Mouse (Mus musculus) intestine, postnatal 0 days (tissue): ENCODE measurements around the gene Rusc2. TPM values are rescaled to one million over a fixed set of nuclear protein-coding genes. Genes with fewer than 3 reads are reported as not detected.

Experiments
- ATAC-seq: fragments of 200-750 bp; cut with Nextera tagmentation; 2 replicates; pipeline ENCODE4 v1.8.0; 2017; ENCODE audit warnings: mild to moderate bottlenecking, moderate TSS enrichment, moderate library complexity
- H3K27ac ChIP-seq: fragments of 300-500 bp; sonication (generic); 2 replicates; pipeline ENCODE4 v1.5.1; 2014; ENCODE audit warnings: mild to moderate bottlenecking, low read depth, low read length, moderate library complexity
- H3K27me3 ChIP-seq: fragments of 300-500 bp; sonication (generic); replicated peaks from 2 replicates; pipeline ENCODE4 v1.6.1; 2014; ENCODE audit warnings: low read length, mixed read lengths; ENCODE audit not compliant: control insufficient read depth, insufficient read depth
- H3K36me3 ChIP-seq: fragments of 300-500 bp; sonication (generic); 2 replicates; pipeline ENCODE4 v1.6.1; 2014; ENCODE audit warnings: mild to moderate bottlenecking, moderate library complexity; ENCODE audit not compliant: control insufficient read depth, insufficient read depth
- H3K4me1 ChIP-seq: fragments of 300-500 bp; sonication (generic); replicated peaks from 2 replicates; pipeline ENCODE4 v1.6.1; 2014; ENCODE audit warnings: antibody characterized with exemption, low read length, mixed read lengths; ENCODE audit not compliant: control insufficient read depth, insufficient read depth
- H3K4me2 ChIP-seq: fragments of 300-500 bp; sonication (generic); replicated peaks from 2 replicates; pipeline ENCODE4 v1.6.1; 2014; ENCODE audit warnings: low read depth, mild to moderate bottlenecking, moderate library complexity
- H3K4me3 ChIP-seq: fragments of 300-500 bp; sonication (generic); 2 replicates; pipeline ENCODE4 v1.5.1; 2014; ENCODE audit warnings: low read depth, low read length
- H3K9ac ChIP-seq: fragments of 300-500 bp; sonication (generic); 2 replicates; pipeline ENCODE4 v1.6.1; 2014; ENCODE audit warnings: mild to moderate bottlenecking, low read depth, low read length
- H3K9me3 ChIP-seq: fragments of 300-500 bp; sonication (generic); 2 replicates; pipeline ENCODE4 v1.6.1; 2016; ENCODE audit warnings: mixed run types; ENCODE audit not compliant: control insufficient read depth
- CTCF ChIP-seq: sonication (generic); IDR thresholded peaks from 2 replicates; pipeline ENCODE4 v1.5.1; 2016; ENCODE audit warnings: low read depth, mild to moderate bottlenecking, control low read depth, antibody characterized with exemption, moderate library complexity
- WGBS: fragments of 180-500 bp; shearing (Covaris S2); extraction: QIAGEN DNeasy Blood & Tissue Kit; methylation state at CpG from one replicate; pipeline ENCODE4 v1.1.7; 2014; 5-methylcytosine and 5-hydroxymethylcytosine counted together
- polyA plus RNA-seq: library from polyadenylated mRNA; unstranded; fragments of >200 nt; fragmentation: Nextera tagmentation; extraction: Ambion mirVana; gene quantifications from 2 replicates; pipeline ENCODE4 v1.2.1, GENCODE M21; 2015

Rusc2 gene
- polyA plus RNA-seq, 1 experiment from 2014 or later: 12.1 TPM

- ATAC-seq: no peak
- no peak overlapping the region for H3K27ac ChIP-seq
- no peaks in the 10 kb centered on the region for H3K36me3 ChIP-seq
- WGBS: 5% methylated on average over 17 of the region's 18 CpGs
- peaks cover 26% of the 10 kb centered on the region for H3K27me3 ChIP-seq
- H3K4me3 ChIP-seq: peak overlapping the region; percentile 16
- peak overlapping the region; percentile 58 for H3K4me2 ChIP-seq
- peak overlapping the region; percentile 26; the same call in 1 of the 2 replicates for H3K9ac ChIP-seq
- H3K4me1 ChIP-seq: no peaks in the 10 kb centered on the region; the same call in 1 of the 2 replicates
- no peaks in the 10 kb centered on the region for H3K9me3 ChIP-seq
- TF ChIP-seq CTCF: no peak
Observed at GRCm38 (mm10) chr4:43453413-43453812, 71.6 kb downstream of the Rusc2 start.

- H3K27ac ChIP-seq: no peak within 1 kb of the TSS
- peak within 1 kb of the TSS; percentile 26; the same call in 1 of the 2 replicates for H3K9ac ChIP-seq
- H3K9me3 ChIP-seq: no peaks in the 10 kb centered on the region
- H3K4me2 ChIP-seq: peak within 1 kb of the TSS; percentile 58
- WGBS: 28% methylated on average over 20 of the region's 20 CpGs
- H3K27me3 ChIP-seq: peaks cover 26% of the 10 kb centered on the region
- peak; percentile 34 for TF ChIP-seq CTCF
- H3K36me3 ChIP-seq: no peaks in the 10 kb centered on the region
- no peak for ATAC-seq
- peak within 1 kb of the TSS; percentile 16 for H3K4me3 ChIP-seq
- no peaks in the 10 kb centered on the region; the same call in 1 of the 2 replicates for H3K4me1 ChIP-seq
Observed at GRCm38 (mm10) chr4:43454041-43454836, 72.5 kb downstream of the Rusc2 start, which contains the start of gene Cd72. Gene Cd72 (minus strand): TSS chr4:43454628.

DNA sequence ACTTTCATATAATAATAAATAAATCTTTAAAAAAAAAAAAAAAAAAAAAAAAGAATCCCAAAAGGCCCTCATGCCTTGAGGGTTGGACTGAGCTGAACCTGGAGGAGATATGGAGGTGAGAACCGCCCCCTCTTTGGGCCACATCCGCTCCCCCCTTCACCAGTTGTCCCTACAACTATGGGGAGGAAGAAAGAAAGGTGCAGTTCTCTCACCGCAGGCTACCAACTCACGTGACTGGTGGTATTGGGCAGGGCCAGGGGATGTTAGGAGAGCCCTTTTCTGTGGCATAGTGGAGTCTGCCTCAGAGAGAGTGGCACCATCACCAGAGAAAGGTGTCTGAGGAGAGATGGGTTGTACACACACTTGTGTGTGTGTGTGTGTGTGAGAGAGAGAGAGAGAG lies 74.7 kb downstream of the Rusc2 start:
- TF ChIP-seq CTCF: no peak
- Histone ChIP-seq H3K9ac (no peak overlapping the region), H3K27ac (no peak overlapping the region), H3K27me3 (peaks cover 26% of the 10 kb centered on the region), H3K4me2 (no peak overlapping the region), H3K4me3 (no peak overlapping the region), H3K36me3 (no peaks in the 10 kb centered on the region), H3K9me3 (no peaks in the 10 kb centered on the region), H3K4me1 (no peaks in the 10 kb centered on the region; the same call in 1 of the 2 replicates)
- no peak for ATAC-seq
- 36% methylated on average over 4 of the region's 4 CpGs for WGBS

GRCm38 (mm10) chr4:43457124-43457523 lies 75.3 kb downstream of the Rusc2 start:
- no peak for ATAC-seq
- Histone ChIP-seq H3K36me3 (no peaks in the 10 kb centered on the region), H3K4me3 (no peak overlapping the region), H3K27ac (no peak overlapping the region), H3K27me3 (peaks cover 26% of the 10 kb centered on the region), H3K4me1 (no peaks in the 10 kb centered on the region; the same call in 1 of the 2 replicates), H3K4me2 (no peak overlapping the region), H3K9ac (no peak overlapping the region), H3K9me3 (no peaks in the 10 kb centered on the region)
- no peak for TF ChIP-seq CTCF
- 28% methylated on average over 8 of the region's 8 CpGs for WGBS

DNA sequence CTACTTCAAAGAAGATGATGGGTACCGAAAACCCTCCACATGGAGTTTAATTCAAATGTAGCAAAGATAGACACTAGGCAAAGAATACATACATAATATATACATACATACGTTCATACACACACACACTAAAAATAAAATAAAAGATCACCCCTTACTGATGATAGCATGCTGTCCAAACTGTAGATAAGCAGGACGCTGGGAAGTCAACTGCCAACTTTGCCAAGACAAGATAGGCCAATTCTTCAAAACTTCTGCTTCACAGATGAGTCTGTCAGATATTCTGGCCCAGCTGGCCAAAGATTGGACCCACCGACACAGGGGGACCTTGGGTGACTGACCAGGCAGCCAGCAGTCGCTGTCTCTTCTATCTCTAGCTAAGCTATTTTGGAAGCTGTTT lies 81.3 kb downstream of the Rusc2 start:
- Histone ChIP-seq H3K36me3 (no peaks in the 10 kb centered on the region), H3K4me1 (no peaks in the 10 kb centered on the region), H3K9me3 (no peaks in the 10 kb centered on the region), H3K27ac (no peak overlapping the region), H3K9ac (no peak overlapping the region), H3K4me3 (no peak overlapping the region), H3K4me2 (no peak overlapping the region), H3K27me3 (no peaks in the 10 kb centered on the region)
- WGBS: 91% methylated on average over 5 of the region's 5 CpGs
- ATAC-seq: no peak
- TF ChIP-seq CTCF: no peak

DNA sequence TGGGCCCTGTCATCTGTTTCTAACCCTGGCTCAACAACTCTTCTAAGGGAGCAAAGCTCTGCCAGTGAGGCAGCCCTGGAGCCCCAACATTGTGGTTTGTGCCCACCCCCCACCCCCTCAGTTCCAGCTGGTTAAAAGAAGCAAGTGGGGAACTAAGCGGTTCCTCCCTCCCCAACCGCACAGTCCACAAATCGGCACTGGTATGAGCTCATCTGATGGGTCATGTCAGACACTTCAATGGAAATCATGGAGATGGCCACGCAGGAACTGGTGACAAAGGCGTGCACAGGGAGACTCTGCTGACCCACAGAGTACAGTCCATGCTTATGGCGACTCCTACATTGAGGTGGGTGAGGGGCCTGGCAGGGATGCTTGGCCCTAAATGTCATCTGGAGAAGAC lies 84.2 kb downstream of the Rusc2 start:
- no peaks in the 10 kb centered on the region for H3K36me3 ChIP-seq
- TF ChIP-seq CTCF: no peak
- no peak overlapping the region for H3K4me2 ChIP-seq
- H3K4me3 ChIP-seq: no peak overlapping the region
- ATAC-seq: no peak
- no peak overlapping the region for H3K9ac ChIP-seq
- H3K27ac ChIP-seq: no peak overlapping the region
- 88% methylated on average over 6 of the region's 6 CpGs for WGBS
- no peaks in the 10 kb centered on the region for H3K27me3 ChIP-seq
- no peaks in the 10 kb centered on the region for H3K9me3 ChIP-seq
- H3K4me1 ChIP-seq: no peaks in the 10 kb centered on the region
